Mouse (Mus musculus) spleen, adult 2 months (tissue): ENCODE results near the gene Runx2.

ENCODE experiments used
- CTCF ChIP-seq: fragments of 200-500 bp; IDR thresholded peaks from 2 replicates; pipeline ENCODE4 v1.5.1; 2011; ENCODE audit warnings: mild to moderate bottlenecking, inconsistent platforms; ENCODE audit not compliant: insufficient read depth, insufficient read length, insufficient replicate concordance; ENCODE audit errors: extremely low read depth
- POLR2A ChIP-seq: fragments of 200-500 bp; IDR thresholded peaks from 2 replicates; pipeline ENCODE4 v1.6.1; 2011; ENCODE audit warnings: low read depth, low read length, inconsistent platforms

DNA sequence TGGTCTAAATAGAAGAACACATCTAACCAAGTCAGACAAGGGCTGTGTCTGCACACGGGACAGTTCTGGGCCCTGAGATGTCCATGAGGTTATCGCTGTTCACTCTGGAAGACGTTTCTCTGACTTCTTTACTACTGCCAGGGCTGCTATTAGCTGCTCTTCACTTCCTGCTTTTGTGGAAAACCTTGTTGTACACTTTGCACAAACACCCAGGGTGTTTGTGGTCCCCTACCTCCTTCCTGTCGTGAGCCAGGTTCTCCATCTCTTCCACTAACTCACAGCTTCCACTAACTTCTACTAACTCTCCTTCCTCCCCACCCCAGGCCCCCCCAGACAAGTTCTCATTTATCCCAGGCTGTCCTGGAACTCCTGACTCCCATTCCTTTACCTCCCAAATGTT is 350.9 kb downstream of the Runx2 start:
- TF ChIP-seq POLR2A: no peak
- TF ChIP-seq CTCF: no peak
